Mouse (Mus musculus) stomach, embryonic 14.5 days (tissue): ENCODE measurements around the gene Hoxc11. TPM values are rescaled to one million over a fixed set of nuclear protein-coding genes. Genes with fewer than 3 reads are reported as not detected.
A peak's percentile ranks its signal among the peaks of the same experiment; 100 is the strongest.

Experiments used
- ATAC-seq: fragments of 200-750 bp; cut with Nextera tagmentation; 2 replicates; pipeline ENCODE4 v1.8.0; 2017; ENCODE audit warnings: low read depth, moderate TSS enrichment; ENCODE audit not compliant: insufficient number of reproducible peaks, insufficient read depth, low FRiP score
- H3K27ac ChIP-seq: fragments of 300-500 bp; sonication (generic); 2 replicates; pipeline ENCODE4 v1.5.1; 2014; ENCODE audit warnings: mild to moderate bottlenecking, low read length, moderate library complexity, mixed read lengths
- H3K27me3 ChIP-seq: fragments of 300-500 bp; sonication (generic); 2 replicates; pipeline ENCODE4 v1.6.1; 2014; ENCODE audit warnings: low read length, control low read depth, mixed read lengths; ENCODE audit not compliant: control insufficient read depth, insufficient read depth
- H3K36me3 ChIP-seq: fragments of 300-500 bp; sonication (generic); 2 replicates; pipeline ENCODE4 v1.6.1; 2014; ENCODE audit warnings: mild to moderate bottlenecking, control low read depth, low read length, moderate library complexity, mixed read lengths; ENCODE audit not compliant: control insufficient read depth, insufficient read depth
- H3K4me1 ChIP-seq: fragments of 300-500 bp; sonication (generic); 2 replicates; pipeline ENCODE4 v1.6.1; 2014; ENCODE audit warnings: low read length, control low read depth, mixed read lengths; ENCODE audit not compliant: control insufficient read depth, insufficient read depth
- H3K4me2 ChIP-seq: fragments of 300-500 bp; sonication (generic); replicated peaks from 2 replicates; pipeline ENCODE4 v1.6.1; 2014; ENCODE audit warnings: low read depth, low read length, control low read depth
- H3K4me3 ChIP-seq: fragments of 300-500 bp; sonication (generic); 2 replicates; pipeline ENCODE4 v1.5.1; 2014; ENCODE audit warnings: low read depth, low read length, control low read depth
- H3K9ac ChIP-seq: fragments of 300-500 bp; sonication (generic); replicated peaks from 2 replicates; pipeline ENCODE4 v1.6.1; 2014; ENCODE audit warnings: low read depth, mild to moderate bottlenecking, control low read depth, low read length, moderate library complexity, mixed read lengths
- H3K9me3 ChIP-seq: fragments of 300-500 bp; sonication (generic); 2 replicates; pipeline ENCODE4 v1.6.1; 2016; ENCODE audit warnings: low read depth, low read length, control low read depth; ENCODE audit not compliant: control insufficient read depth
- WGBS: fragments of 180-500 bp; shearing (Covaris S2); extraction: QIAGEN DNeasy Blood & Tissue Kit; methylation state at CpG from one replicate; pipeline ENCODE4 v1.1.7; 2014; 5-methylcytosine and 5-hydroxymethylcytosine counted together
- polyA plus RNA-seq: library from polyadenylated mRNA; unstranded; fragments of >200 nt; fragmentation: Nextera tagmentation; extraction: Ambion mirVana; gene quantifications from 2 replicates; pipeline ENCODE4 v1.2.1, GENCODE M21; 2014

The Hoxc11 gene
- polyA plus RNA-seq, 1 experiment from 2014 or later, result not detected

GRCm38 (mm10) chr15:102934438-102934837, 19.8 kb upstream of the Hoxc11 start:
- Histone ChIP-seq H3K36me3 (no peaks in the 10 kb centered on the region), H3K9ac (no peak overlapping the region), H3K27me3 (peaks cover 96% of the 10 kb centered on the region), H3K4me1 (no peaks in the 10 kb centered on the region), H3K4me3 (no peak overlapping the region), H3K4me2 (no peak overlapping the region), H3K9me3 (no peaks in the 10 kb centered on the region), H3K27ac (no peak overlapping the region)
- WGBS, result 2% methylated on average over 12 of the region's 12 CpGs
- ATAC-seq, result no peak

GRCm38 (mm10) chr15:102934897-102935296, 19.3 kb upstream of the Hoxc11 start:
- no peak for ATAC-seq
- no peaks in the 10 kb centered on the region for H3K9me3 ChIP-seq
- no peak overlapping the region for H3K4me2 ChIP-seq
- peaks cover 96% of the 10 kb centered on the region for H3K27me3 ChIP-seq
- H3K27ac ChIP-seq, result no peak overlapping the region
- no peaks in the 10 kb centered on the region for H3K36me3 ChIP-seq
- under 1% methylated on average over 27 of the region's 27 CpGs for WGBS
- H3K4me1 ChIP-seq, result no peaks in the 10 kb centered on the region
- no peak overlapping the region for H3K9ac ChIP-seq
- no peak overlapping the region for H3K4me3 ChIP-seq

GRCm38 (mm10) chr15:102936279-102936972, 17.8 kb upstream of the Hoxc11 start, which contains the start of gene Hoxc12:
Gene Hoxc12, plus strand, starts transcription at chr15:102936757.
- no peak within 1 kb of the TSS for H3K27ac ChIP-seq
- H3K27me3 ChIP-seq, result peaks cover 96% of the 10 kb centered on the region
- no peak within 1 kb of the TSS for H3K9ac ChIP-seq
- no peak within 1 kb of the TSS for H3K4me2 ChIP-seq
- ATAC-seq, result no peak
- no peak within 1 kb of the TSS for H3K4me3 ChIP-seq
- H3K4me1 ChIP-seq, result no peaks in the 10 kb centered on the region
- 2% methylated on average over 30 of the region's 31 CpGs for WGBS
- H3K9me3 ChIP-seq, result no peaks in the 10 kb centered on the region
- H3K36me3 ChIP-seq, result no peaks in the 10 kb centered on the region

GRCm38 (mm10) chr15:102937036-102937666, 17.1 kb upstream of the Hoxc11 start:
- H3K27me3 ChIP-seq, result peaks cover 96% of the 10 kb centered on the region
- no peak overlapping the region for H3K4me2 ChIP-seq

GRCm38 (mm10) chr15:102939256-102940155, 14.7 kb upstream of the Hoxc11 start:
- no peaks in the 10 kb centered on the region for H3K9me3 ChIP-seq
- H3K9ac ChIP-seq, result no peak overlapping the region
- no peaks in the 10 kb centered on the region for H3K36me3 ChIP-seq
- H3K4me3 ChIP-seq, result no peak overlapping the region
- H3K27ac ChIP-seq, result no peak overlapping the region
- H3K4me1 ChIP-seq, result no peaks in the 10 kb centered on the region
- ATAC-seq, result no peak
- H3K4me2 ChIP-seq, result no peak overlapping the region
- H3K27me3 ChIP-seq, result peaks cover 87% of the 10 kb centered on the region
- WGBS, result 3% methylated on average over 34 of the region's 34 CpGs

More at GRCm38 (mm10) chr15:102937036-102937666, 17.1 kb upstream of the Hoxc11 start:
- 2% methylated on average over 50 of the region's 50 CpGs for WGBS
- ATAC-seq, result no peak
- no peak overlapping the region for H3K4me3 ChIP-seq
- no peak overlapping the region for H3K9ac ChIP-seq
- H3K9me3 ChIP-seq, result no peaks in the 10 kb centered on the region
- no peaks in the 10 kb centered on the region for H3K4me1 ChIP-seq
- H3K27ac ChIP-seq, result no peak overlapping the region
- no peaks in the 10 kb centered on the region for H3K36me3 ChIP-seq

- Histone ChIP-seq H3K4me1 (no peaks in the 10 kb centered on the region), H3K36me3 (no peaks in the 10 kb centered on the region), H3K27ac (no peak overlapping the region), H3K9me3 (no peaks in the 10 kb centered on the region), H3K4me3 (no peak overlapping the region; the same call in 1 of the 2 replicates), H3K4me2 (0 out of 2 replicates have a peak overlapping the region, but pooled peaks have one; percentile 17), H3K9ac (no peak overlapping the region), H3K27me3 (peaks cover 82% of the 10 kb centered on the region)
- under 1% methylated on average over 46 of the region's 53 CpGs for WGBS
- no peak for ATAC-seq
Observed at GRCm38 (mm10) chr15:102942739-102943467, 11.3 kb upstream of the Hoxc11 start.

- no peak overlapping the region for H3K4me2 ChIP-seq
- no peaks in the 10 kb centered on the region for H3K9me3 ChIP-seq
- no peak overlapping the region for H3K27ac ChIP-seq
- H3K4me1 ChIP-seq, result no peaks in the 10 kb centered on the region
- no peak overlapping the region for H3K9ac ChIP-seq
- ATAC-seq, result no peak
- H3K36me3 ChIP-seq, result no peaks in the 10 kb centered on the region
- H3K4me3 ChIP-seq, result no peak overlapping the region
- 5% methylated on average over 5 of the region's 5 CpGs for WGBS
- H3K27me3 ChIP-seq, result peaks cover 83% of the 10 kb centered on the region
Observed at GRCm38 (mm10) chr15:102943468-102943813, 10.8 kb upstream of the Hoxc11 start.
